Mouse (Mus musculus): ENCODE results near the gene Slc39a2. TPM values are rescaled to one million over a fixed set of nuclear protein-coding genes. Genes with fewer than 3 reads are reported as not detected.

The Slc39a2 gene
- polyA plus RNA-seq, 1 experiment from 2014 or later = 0.48 TPM

DNA sequence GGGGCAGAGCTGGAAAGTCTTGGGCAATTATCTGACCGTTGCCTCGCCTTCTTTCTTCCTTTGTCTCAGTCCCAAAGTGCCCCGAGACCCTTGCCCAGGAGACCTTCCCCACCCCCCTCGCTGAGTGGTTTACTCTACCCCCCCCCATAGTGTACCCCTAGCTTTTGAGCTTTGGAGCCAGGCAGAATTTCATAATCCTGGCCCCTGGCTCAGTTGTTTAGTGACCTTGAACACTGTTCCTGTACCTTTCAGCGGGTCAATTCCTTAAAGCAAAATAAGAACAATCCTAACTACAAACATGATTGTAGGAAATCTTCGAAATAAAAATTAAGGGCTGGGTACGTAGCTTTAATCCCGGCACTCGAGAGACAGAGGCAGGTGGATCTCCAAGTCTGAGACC is 48.9 kb downstream of the Slc39a2 start:
- no peaks in the 10 kb centered on the region for H3K27me3 ChIP-seq
- ATAC-seq (replicated peaks; ENCODE audit: low FRiP score) = no peak
- no peaks in the 10 kb centered on the region for H3K36me3 ChIP-seq
- WGBS = 55% methylated on average over 9 of the region's 9 CpGs
- peaks cover 16% of the 10 kb centered on the region for H3K4me1 ChIP-seq
- peak overlapping the region; percentile 28; the same call in 1 of the 2 replicates for H3K27ac ChIP-seq
- no peak overlapping the region for H3K9ac ChIP-seq
- H3K4me2 ChIP-seq = peak overlapping the region; percentile 14; the same call in 1 of the 2 replicates
- H3K4me3 ChIP-seq (replicated peaks) = no peak overlapping the region
- H3K9me3 ChIP-seq (replicated peaks) = no peaks in the 10 kb centered on the region

DNA sequence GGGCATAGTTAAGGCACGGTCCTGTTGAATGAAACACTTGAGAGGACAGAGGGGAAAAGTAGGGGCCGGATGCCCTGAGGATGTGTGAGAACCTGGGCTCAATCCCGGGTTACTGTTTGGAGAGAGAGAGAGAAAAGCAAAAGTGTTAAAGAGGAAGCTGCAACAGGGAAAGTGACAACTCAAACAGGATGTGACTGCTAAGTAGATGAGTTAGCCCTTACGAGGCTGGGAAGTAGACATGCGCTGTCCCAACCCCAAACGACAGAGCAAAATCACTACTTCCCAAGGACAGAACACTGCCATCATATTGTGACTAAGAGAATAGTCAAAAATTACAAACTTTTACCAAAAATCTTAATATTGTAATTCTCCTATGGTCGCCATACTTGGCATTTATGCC is 49.5 kb downstream of the Slc39a2 start:
- WGBS = 45% methylated on average over 7 of the region's 7 CpGs
- Histone ChIP-seq H3K27me3 (no peaks in the 10 kb centered on the region), H3K4me2 (no peak overlapping the region), H3K9me3 (replicated peaks) (no peaks in the 10 kb centered on the region), H3K9ac (no peak overlapping the region), H3K4me1 (peaks cover 16% of the 10 kb centered on the region), H3K27ac (no peak overlapping the region), H3K36me3 (no peaks in the 10 kb centered on the region), H3K4me3 (replicated peaks) (no peak overlapping the region)
- ATAC-seq (replicated peaks; ENCODE audit: low FRiP score) = no peak

DNA sequence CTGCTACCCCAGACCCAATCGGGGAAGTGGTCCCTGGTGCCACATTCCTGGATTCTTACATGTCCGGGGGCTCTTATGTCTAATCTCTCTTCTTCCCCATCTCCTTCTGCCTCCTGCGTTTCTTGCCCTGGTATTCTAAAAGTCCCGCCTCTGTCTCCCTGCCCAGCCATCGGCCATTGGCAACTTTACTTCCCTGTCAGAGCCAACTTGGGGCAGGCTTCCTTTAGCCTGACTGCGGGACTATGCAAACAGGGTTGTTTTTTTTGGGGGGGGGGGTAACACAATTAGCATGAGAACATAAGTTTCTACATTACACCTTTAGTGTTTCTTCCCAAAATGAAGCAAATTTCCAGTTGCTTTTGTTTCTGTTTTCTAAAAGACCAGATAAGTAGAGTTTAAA is 50.6 kb downstream of the Slc39a2 start:
- WGBS = 83% methylated on average over 6 of the region's 6 CpGs

More for the DNA sequence above, 50.6 kb downstream of the Slc39a2 start:
- no peak overlapping the region for H3K27ac ChIP-seq
- H3K4me3 ChIP-seq (replicated peaks) = no peak overlapping the region
- no peaks in the 10 kb centered on the region for H3K27me3 ChIP-seq
- H3K9ac ChIP-seq = no peak overlapping the region
- no peak overlapping the region for H3K4me2 ChIP-seq
- no peak for ATAC-seq (replicated peaks; ENCODE audit: low FRiP score)
- peaks cover 16% of the 10 kb centered on the region for H3K4me1 ChIP-seq
- H3K36me3 ChIP-seq = no peaks in the 10 kb centered on the region
- H3K9me3 ChIP-seq (replicated peaks) = no peaks in the 10 kb centered on the region

Other genes starting within 250 kb of the Slc39a2 start
- not detected in 2 replicates for gene Gm17079, start 197.4 kb upstream of the Slc39a2 start, polyA plus RNA-seq (2015; fragmentation: Nextera tagmentation; extraction: Ambion mirVana)
- not detected in 2 replicates for gene Gm5800, start 175.7 kb upstream of the Slc39a2 start, polyA plus RNA-seq (2015; fragmentation: Nextera tagmentation; extraction: Ambion mirVana)
- not detected in 2 replicates for gene Ang4, start 119.3 kb upstream of the Slc39a2 start, polyA plus RNA-seq (2015; fragmentation: Nextera tagmentation; extraction: Ambion mirVana)
- gene AY358078, start 92.8 kb upstream of the Slc39a2 start, polyA plus RNA-seq (2015; fragmentation: Nextera tagmentation; extraction: Ambion mirVana) = not detected in 2 replicates
- not detected in 2 replicates for gene Ear6, start 39.2 kb upstream of the Slc39a2 start, polyA plus RNA-seq (2015; fragmentation: Nextera tagmentation; extraction: Ambion mirVana)
- 54.7 and 60.3 TPM in 2 replicates for gene Mettl17, start 8.0 kb upstream of the Slc39a2 start, polyA plus RNA-seq (2015; fragmentation: Nextera tagmentation; extraction: Ambion mirVana)
- gene Ndrg2, start 21.3 kb downstream of the Slc39a2 start, polyA plus RNA-seq (2015; fragmentation: Nextera tagmentation; extraction: Ambion mirVana) = 39.0 and 46.3 TPM in 2 replicates
- not detected in 2 replicates for gene Tppp2, start 25.5 kb downstream of the Slc39a2 start, polyA plus RNA-seq (2015; fragmentation: Nextera tagmentation; extraction: Ambion mirVana)
- not detected in 2 replicates for gene Rnase13, start 29.9 kb downstream of the Slc39a2 start, polyA plus RNA-seq (2015; fragmentation: Nextera tagmentation; extraction: Ambion mirVana)
- gene Arhgef40, start 91.8 kb downstream of the Slc39a2 start, polyA plus RNA-seq (2015; fragmentation: Nextera tagmentation; extraction: Ambion mirVana) = 86.1 and 105 TPM in 2 replicates
- gene Tmem253, start 122.8 kb downstream of the Slc39a2 start, polyA plus RNA-seq (2015; fragmentation: Nextera tagmentation; extraction: Ambion mirVana) = 0.93 and 1.1 TPM in 2 replicates
- 38.5 and 43.8 TPM in 2 replicates for gene Zfp219, start 127.8 kb downstream of the Slc39a2 start, polyA plus RNA-seq (2015; fragmentation: Nextera tagmentation; extraction: Ambion mirVana)
- not detected in 2 replicates for gene Olfr221, start 149.6 kb downstream of the Slc39a2 start, polyA plus RNA-seq (2015; fragmentation: Nextera tagmentation; extraction: Ambion mirVana)
- gene Hnrnpc, start 211.1 kb downstream of the Slc39a2 start, polyA plus RNA-seq (2015; fragmentation: Nextera tagmentation; extraction: Ambion mirVana) = 682 and 728 TPM in 2 replicates
- gene Rpgrip1, start 217.8 kb downstream of the Slc39a2 start, polyA plus RNA-seq (2015; fragmentation: Nextera tagmentation; extraction: Ambion mirVana) = 79.3 and 81.1 TPM in 2 replicates

All from kidney, embryonic 15.5 days (tissue).